Mouse (Mus musculus): ENCODE measurements at regions not wholly inside any gene's neighbourhood (a gene's known extent, or its start where the extent isn't known, plus 50 kb on each side); places are given as distances from the start of the nearest gene placed in this dataset.
"Not testable (repeated sequence)": the region's sequence is repeated elsewhere in the genome, so short reads cannot be mapped to it uniquely, and the experiment has no call there.

GRCm38 (mm10) chr6:67954570-67954969, 419.0 kb upstream of the Tacstd2 start:
- not testable (repeated sequence) for ATAC-seq (ENCODE audit: low FRiP score, low TSS enrichment); H3K27me3 ChIP-seq (ENCODE audit: control insufficient read depth, insufficient read depth, low read length); H3K9me3 ChIP-seq (ENCODE audit: control insufficient read depth, low read length); H3K9ac ChIP-seq (ENCODE audit: low read length); H3K4me3 ChIP-seq (ENCODE audit: low read depth, low read length); H3K4me1 ChIP-seq (replicated peaks; ENCODE audit: control insufficient read depth, insufficient read depth); H3K4me2 ChIP-seq (replicated peaks; ENCODE audit: low read depth); H3K36me3 ChIP-seq (ENCODE audit: control insufficient read depth, insufficient read depth, low read length); DNase-seq (ENCODE audit: low spot score); H3K27ac ChIP-seq (replicated peaks)

DNA sequence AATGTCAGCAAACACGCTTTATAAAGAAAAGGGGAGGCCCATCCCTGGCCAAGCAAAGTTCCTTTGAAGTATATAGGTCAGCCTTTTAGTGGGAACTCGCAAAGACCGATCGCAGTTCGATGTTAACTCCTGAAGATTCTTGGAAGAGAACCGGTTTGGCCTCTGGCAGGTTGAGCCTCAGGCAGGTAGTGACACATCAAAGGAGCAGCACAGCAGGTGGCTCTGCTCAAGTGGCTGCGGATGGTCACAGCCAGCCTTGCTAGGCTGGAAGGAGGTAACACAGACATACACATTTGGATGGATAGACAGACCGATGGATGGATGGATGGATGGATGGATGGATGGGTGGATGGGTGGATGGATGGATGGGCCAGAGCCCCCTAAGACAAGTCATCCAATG, 395.9 kb upstream of the Tacstd2 start:
- H3K9me3 ChIP-seq (ENCODE audit: control insufficient read depth, low read length), result not testable (repeated sequence)

GRCm38 (mm10) chr6:67922537-67922936, 386.9 kb upstream of the Tacstd2 start:
- H3K4me2 ChIP-seq (replicated peaks; ENCODE audit: low read depth), result no peak overlapping the region
- H3K4me3 ChIP-seq (ENCODE audit: low read depth, low read length), result no peak overlapping the region
- no peaks in the 10 kb centered on the region for H3K36me3 ChIP-seq (ENCODE audit: control insufficient read depth, insufficient read depth, low read length)
- H3K27me3 ChIP-seq (ENCODE audit: control insufficient read depth, insufficient read depth, low read length), result no peaks in the 10 kb centered on the region
- H3K27ac ChIP-seq (replicated peaks), result no peak overlapping the region
- H3K4me1 ChIP-seq (replicated peaks; ENCODE audit: control insufficient read depth, insufficient read depth), result no peaks in the 10 kb centered on the region
- no peak for ATAC-seq (ENCODE audit: low FRiP score, low TSS enrichment)
- no peak for DNase-seq (ENCODE audit: low spot score)
- H3K9me3 ChIP-seq (ENCODE audit: control insufficient read depth, low read length), result no peaks in the 10 kb centered on the region
- H3K9ac ChIP-seq (ENCODE audit: low read length), result no peak overlapping the region
- TF ChIP-seq EP300 (optimal IDR thresholded peaks at IDR 0.05) (no peak), CTCF (IDR thresholded peaks at IDR 0.05; ENCODE audit: low read depth) (no peak)

More for the DNA sequence above, 395.9 kb upstream of the Tacstd2 start:
- H3K4me1 ChIP-seq (replicated peaks; ENCODE audit: control insufficient read depth, insufficient read depth); H3K27ac ChIP-seq (replicated peaks); H3K4me3 ChIP-seq (ENCODE audit: low read depth, low read length); DNase-seq (ENCODE audit: low spot score); H3K4me2 ChIP-seq (replicated peaks; ENCODE audit: low read depth); H3K9ac ChIP-seq (ENCODE audit: low read length); ATAC-seq (ENCODE audit: low FRiP score, low TSS enrichment); H3K36me3 ChIP-seq (ENCODE audit: control insufficient read depth, insufficient read depth, low read length); H3K27me3 ChIP-seq (ENCODE audit: control insufficient read depth, insufficient read depth, low read length): not testable (repeated sequence)
- 24% methylated on average over 8 of the region's 8 CpGs for WGBS

- DNase-seq (ENCODE audit: low spot score) (no peak), ATAC-seq (ENCODE audit: low FRiP score, low TSS enrichment) (no peak)
- H3K4me1 ChIP-seq (replicated peaks; ENCODE audit: control insufficient read depth, insufficient read depth), result no peaks in the 10 kb centered on the region
- H3K27ac ChIP-seq (replicated peaks), result no peak overlapping the region
- TF ChIP-seq EP300 (optimal IDR thresholded peaks at IDR 0.05), result no peak
- no peak for TF ChIP-seq CTCF (IDR thresholded peaks at IDR 0.05; ENCODE audit: low read depth)
- H3K36me3 ChIP-seq (ENCODE audit: control insufficient read depth, insufficient read depth, low read length), result no peaks in the 10 kb centered on the region
- no peaks in the 10 kb centered on the region for H3K9me3 ChIP-seq (ENCODE audit: control insufficient read depth, low read length)
- no peak overlapping the region for H3K4me2 ChIP-seq (replicated peaks; ENCODE audit: low read depth)
- no peak overlapping the region for H3K4me3 ChIP-seq (ENCODE audit: low read depth, low read length)
- no peak overlapping the region for H3K9ac ChIP-seq (ENCODE audit: low read length)
- no peaks in the 10 kb centered on the region for H3K27me3 ChIP-seq (ENCODE audit: control insufficient read depth, insufficient read depth, low read length)
- 43% methylated on average over 2 of the region's 2 CpGs for WGBS
Observed at GRCm38 (mm10) chr6:67913903-67914302, 378.3 kb upstream of the Tacstd2 start.

- 82% methylated on average over 3 of the region's 3 CpGs for WGBS
- Histone ChIP-seq H3K9me3 (ENCODE audit: control insufficient read depth, low read length) (no peaks in the 10 kb centered on the region), H3K36me3 (ENCODE audit: control insufficient read depth, insufficient read depth, low read length) (no peaks in the 10 kb centered on the region), H3K9ac (ENCODE audit: low read length) (no peak overlapping the region), H3K27me3 (ENCODE audit: control insufficient read depth, insufficient read depth, low read length) (no peaks in the 10 kb centered on the region), H3K4me2 (replicated peaks; ENCODE audit: low read depth) (no peak overlapping the region), H3K4me3 (ENCODE audit: low read depth, low read length) (no peak overlapping the region), H3K27ac (replicated peaks) (no peak overlapping the region), H3K4me1 (replicated peaks; ENCODE audit: control insufficient read depth, insufficient read depth) (no peaks in the 10 kb centered on the region)
- TF ChIP-seq EP300 (optimal IDR thresholded peaks at IDR 0.05) (no peak), CTCF (IDR thresholded peaks at IDR 0.05; ENCODE audit: low read depth) (no peak)
- ATAC-seq (ENCODE audit: low FRiP score, low TSS enrichment) (no peak), DNase-seq (ENCODE audit: low spot score) (no peak)
Observed at GRCm38 (mm10) chr6:67913309-67913708, 377.7 kb upstream of the Tacstd2 start.

- TF ChIP-seq EP300 (optimal IDR thresholded peaks at IDR 0.05) (no peak), CTCF (IDR thresholded peaks at IDR 0.05; ENCODE audit: low read depth) (no peak)
- ATAC-seq (ENCODE audit: low FRiP score, low TSS enrichment) (no peak), DNase-seq (ENCODE audit: low spot score) (no peak)
- Histone ChIP-seq H3K4me1 (replicated peaks; ENCODE audit: control insufficient read depth, insufficient read depth) (no peaks in the 10 kb centered on the region), H3K9ac (ENCODE audit: low read length) (no peak overlapping the region), H3K27ac (replicated peaks) (no peak overlapping the region), H3K4me2 (replicated peaks; ENCODE audit: low read depth) (no peak overlapping the region), H3K27me3 (ENCODE audit: control insufficient read depth, insufficient read depth, low read length) (no peaks in the 10 kb centered on the region), H3K9me3 (ENCODE audit: control insufficient read depth, low read length) (no peaks in the 10 kb centered on the region), H3K36me3 (ENCODE audit: control insufficient read depth, insufficient read depth, low read length) (no peaks in the 10 kb centered on the region), H3K4me3 (ENCODE audit: low read depth, low read length) (no peak overlapping the region)
- WGBS, result 51% methylated on average over 3 of the region's 3 CpGs
Observed at GRCm38 (mm10) chr6:67896495-67896894, 360.9 kb upstream of the Tacstd2 start.

DNA sequence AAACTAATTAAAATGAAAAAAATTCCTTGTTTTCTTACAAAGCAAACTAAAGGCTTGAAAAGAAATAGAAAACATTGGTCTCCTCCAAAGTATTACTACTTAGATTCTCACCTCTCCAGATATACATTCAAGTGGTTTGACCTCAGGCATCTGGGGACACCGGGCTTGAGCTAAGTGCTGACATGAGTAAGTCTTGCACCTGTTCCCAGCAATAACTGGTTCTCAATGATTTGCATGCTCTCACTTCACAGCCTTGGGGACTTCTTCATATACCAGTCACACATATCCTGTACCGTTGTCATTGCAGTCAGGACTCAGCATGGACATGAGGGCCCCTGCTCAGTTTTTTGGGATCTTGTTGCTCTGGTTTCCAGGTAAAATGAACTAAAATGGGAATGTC, 360.3 kb upstream of the Tacstd2 start:
- 77% methylated on average over 2 of the region's 2 CpGs for WGBS
- H3K27ac ChIP-seq (replicated peaks), result no peak overlapping the region
- no peak overlapping the region for H3K4me2 ChIP-seq (replicated peaks; ENCODE audit: low read depth)
- H3K36me3 ChIP-seq (ENCODE audit: control insufficient read depth, insufficient read depth, low read length), result no peaks in the 10 kb centered on the region
- TF ChIP-seq EP300 (optimal IDR thresholded peaks at IDR 0.05) (no peak), CTCF (IDR thresholded peaks at IDR 0.05; ENCODE audit: low read depth) (no peak)
- H3K4me1 ChIP-seq (replicated peaks; ENCODE audit: control insufficient read depth, insufficient read depth), result no peaks in the 10 kb centered on the region
- DNase-seq (ENCODE audit: low spot score), result no peak
- no peak overlapping the region for H3K9ac ChIP-seq (ENCODE audit: low read length)
- H3K9me3 ChIP-seq (ENCODE audit: control insufficient read depth, low read length), result no peaks in the 10 kb centered on the region
- no peak overlapping the region for H3K4me3 ChIP-seq (ENCODE audit: low read depth, low read length)
- no peaks in the 10 kb centered on the region for H3K27me3 ChIP-seq (ENCODE audit: control insufficient read depth, insufficient read depth, low read length)
- no peak for ATAC-seq (ENCODE audit: low FRiP score, low TSS enrichment)

Data from stomach, postnatal 0 days (tissue).